Mouse (Mus musculus) G1E (cell line): ENCODE results near the gene Vangl2.

ENCODE experiments used
- CTCF ChIP-seq: IDR thresholded peaks from 2 replicates; pipeline ENCODE4 v1.5.1; 2012; ENCODE audit warnings: low read depth, low read length, inconsistent platforms, mixed read lengths
- GATA1 ChIP-seq: IDR thresholded peaks from 2 replicates; pipeline ENCODE4 v1.6.1; 2012; ENCODE audit warnings: borderline replicate concordance, low read length, inconsistent platforms, mixed read lengths
- GATA2 ChIP-seq: IDR thresholded peaks from 2 replicates; pipeline ENCODE4 v1.6.1; 2012; ENCODE audit warnings: low read depth, low read length, inconsistent platforms, borderline replicate concordance
- POLR2AphosphoS5 ChIP-seq: IDR thresholded peaks from 2 replicates; pipeline ENCODE4 v1.6.1; 2012; ENCODE audit warnings: low read depth, low read length, inconsistent platforms; ENCODE audit not compliant: insufficient replicate concordance
- TAL1 ChIP-seq: conservative IDR thresholded peaks from 2 replicates; pipeline ENCODE4 v1.6.1; 2012; ENCODE audit warnings: low read depth, low read length, inconsistent platforms, mixed read lengths

- TF ChIP-seq TAL1 (no peak), CTCF (no peak), GATA1 (no peak), GATA2 (no peak), POLR2AphosphoS5 (no peak)
Observed at GRCm38 (mm10) chr1:172026201-172026901, 1.9 kb downstream of the Vangl2 start.
